In genomic region chr10:88700938-88701337, GRCm38 (mm10) we compare ENCODE assay signal across 29 mouse cellular contexts. TPM values are rescaled to one million over a fixed set of nuclear protein-coding genes. Genes with fewer than 3 reads are reported as not detected.
"Had no signal": no experiment of that assay in that cellular context is flagged by ENCODE, and none has a peak within 500 bp of the region (broad histone marks: within the 10 kb centered on the region; RNA-seq: fewer than 3 reads in every experiment).

No protein-coding gene starts in this region.

- H3K27me3 ChIP-seq: embryonic facial prominence, embryonic 12.5 days; embryonic facial prominence, embryonic 13.5 days; embryonic facial prominence, embryonic 15.5 days; forebrain, embryonic 12.5 days; forebrain, embryonic 13.5 days; forebrain, embryonic 15.5 days had no signal

- H3K4me3 ChIP-seq: embryonic facial prominence, embryonic 10.5 days; embryonic facial prominence, embryonic 12.5 days; embryonic facial prominence, embryonic 13.5 days; embryonic facial prominence, embryonic 15.5 days; erythroblast, embryonic 14.5 days; forebrain, embryonic 10.5 days; forebrain, embryonic 12.5 days; forebrain, embryonic 13.5 days; forebrain, embryonic 15.5 days; gastrocnemius, adult 2 months; heart, adult 2 months had no signal

- DNase-seq: cerebellum, adult 9-11 months; cerebellum, postnatal 10 days; cerebellum, postnatal 14 days; cerebellum, postnatal 25 days; cerebellum, postnatal 36 days; embryo, embryonic 11 days; forebrain, postnatal 0 days; gastrocnemius, adult 2 months; gastrocnemius, postnatal 10 days; gastrocnemius, postnatal 14 days; gastrocnemius, postnatal 25 days; gastrocnemius, postnatal 36 days; heart, adult 11 months; heart, adult 18-20 months; heart, adult 2 months had no signal

- H3K9ac ChIP-seq: embryonic facial prominence, embryonic 12.5 days; embryonic facial prominence, embryonic 13.5 days; embryonic facial prominence, embryonic 15.5 days; forebrain, embryonic 12.5 days; forebrain, embryonic 13.5 days; forebrain, embryonic 15.5 days; forebrain, postnatal 0 days had no signal

- H3K9me3 ChIP-seq: embryonic facial prominence, embryonic 12.5 days; embryonic facial prominence, embryonic 13.5 days; embryonic facial prominence, embryonic 15.5 days; forebrain, embryonic 12.5 days; forebrain, embryonic 13.5 days; forebrain, embryonic 15.5 days had no signal

- H3K4me1 ChIP-seq: embryonic facial prominence, embryonic 10.5 days; embryonic facial prominence, embryonic 12.5 days; embryonic facial prominence, embryonic 13.5 days; embryonic facial prominence, embryonic 15.5 days; forebrain, embryonic 10.5 days; forebrain, embryonic 12.5 days; forebrain, embryonic 13.5 days; forebrain, embryonic 15.5 days had no signal

- H3K27ac ChIP-seq: embryonic facial prominence, embryonic 10.5 days; embryonic facial prominence, embryonic 12.5 days; embryonic facial prominence, embryonic 13.5 days; embryonic facial prominence, embryonic 15.5 days; forebrain, embryonic 10.5 days; forebrain, embryonic 12.5 days; forebrain, embryonic 13.5 days; forebrain, embryonic 15.5 days; gastrocnemius, adult 2 months; heart, adult 2 months had no signal

- H3K36me3 ChIP-seq: embryonic facial prominence, embryonic 10.5 days; embryonic facial prominence, embryonic 12.5 days; embryonic facial prominence, embryonic 13.5 days; embryonic facial prominence, embryonic 15.5 days; forebrain, embryonic 10.5 days; forebrain, embryonic 12.5 days; forebrain, embryonic 15.5 days had no signal

RNA-seq across cellular contexts. Expression of gene Spic, which starts 16.1 kb away (rescaled TPM):
- polyA plus RNA-seq: cortical plate, adult 2 months; embryonic facial prominence, embryonic 10.5 days; embryonic facial prominence, embryonic 11.5 days; embryonic facial prominence, embryonic 13.5 days; forebrain, embryonic 10.5 days; forebrain, embryonic 11.5 days; forebrain, embryonic 12.5 days; forebrain, embryonic 13.5 days; forebrain, embryonic 15.5 days; forebrain, embryonic 16.5 days; forebrain, postnatal 0 days; frontal cortex, adult 2 months had no signal
